In the genomic region with DNA sequence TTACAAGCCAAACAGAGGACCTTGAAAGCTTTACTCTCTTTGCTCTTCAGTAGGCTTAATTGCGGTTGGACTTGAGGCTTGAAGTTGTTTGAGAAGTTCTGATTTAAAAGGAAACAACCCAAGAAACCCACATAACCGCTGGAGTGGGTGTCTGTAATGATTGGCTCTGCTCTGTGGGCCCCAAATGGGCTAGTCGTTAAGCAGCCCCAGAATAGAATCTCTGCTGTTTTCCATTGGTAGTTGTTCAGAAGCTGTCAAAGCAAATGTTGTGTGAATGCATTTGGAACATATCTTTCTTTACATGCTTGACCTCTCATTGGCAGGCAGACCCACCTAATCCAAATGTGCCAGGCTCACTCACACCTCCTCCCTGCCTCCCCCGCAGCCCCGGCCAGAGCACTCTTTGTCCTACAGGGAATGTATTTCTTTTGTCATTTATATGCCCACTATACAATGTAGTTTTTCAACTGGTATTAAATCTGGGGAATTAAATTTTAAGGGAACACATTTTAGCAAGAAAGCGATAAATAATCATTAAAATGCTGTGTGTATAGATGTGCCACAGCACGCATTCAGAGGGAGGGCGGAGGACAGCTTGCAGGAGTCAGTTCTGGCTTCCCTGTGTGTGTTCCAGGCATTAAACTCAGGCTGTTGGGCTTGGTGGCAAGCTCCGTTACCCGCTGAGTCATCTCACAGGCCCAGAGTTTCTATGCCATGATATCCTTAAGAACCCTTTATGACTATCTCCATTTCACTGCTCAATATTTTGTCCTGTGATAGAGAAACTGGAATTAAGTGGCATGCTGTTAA, we compare ENCODE assay signal across 23 mouse cellular contexts.
DNase-seq lines count a peak whose midpoint lies in the region; ATAC-seq lines count a peak whose summit lies in the region.
"Had no signal": no experiment of that assay in that cellular context is flagged by ENCODE, and none has a peak within 500 bp of the region (broad histone marks: within the 10 kb centered on the region; RNA-seq: fewer than 3 reads in every experiment).

No protein-coding gene starts in this region.

- peaks cover 9% of the 10 kb centered on the region; the same call in 1 of the 2 replicates for H3K4me1 ChIP-seq in forebrain, embryonic 15.5 days
- H3K4me1 ChIP-seq in forebrain, embryonic 11.5 days (replicated peaks; ENCODE audit: control insufficient read depth, insufficient read depth, low read length): no peaks in the 10 kb centered on the region; the same call in 1 of the 2 replicates
- H3K4me1 ChIP-seq in neural tube, embryonic 14.5 days (ENCODE audit: control insufficient read depth, insufficient read depth, low read length): no peaks in the 10 kb centered on the region
- H3K4me1 ChIP-seq: embryonic facial prominence, embryonic 13.5 days; heart, embryonic 13.5 days; hindbrain, embryonic 12.5 days had no signal

- no peak overlapping the region for H3K27ac ChIP-seq in forebrain, embryonic 15.5 days (replicated peaks)
- H3K27ac ChIP-seq in forebrain, embryonic 11.5 days (ENCODE audit: low read depth, low read length): no peak overlapping the region
- no peak overlapping the region for H3K27ac ChIP-seq in neural tube, embryonic 14.5 days (ENCODE audit: low read depth, low read length)
- H3K27ac ChIP-seq: embryonic facial prominence, embryonic 13.5 days; gastrocnemius, adult 2 months; heart, embryonic 13.5 days; hindbrain, embryonic 12.5 days had no signal

- 29% methylated on average over 10 of the region's 10 CpGs for WGBS in forebrain, embryonic 15.5 days
- 49% methylated on average over 10 of the region's 10 CpGs for WGBS in forebrain, embryonic 11.5 days
- 64% methylated on average over 10 of the region's 10 CpGs for WGBS in neural tube, embryonic 14.5 days

- H3K4me3 ChIP-seq in forebrain, embryonic 15.5 days: no peak overlapping the region
- no peak overlapping the region for H3K4me3 ChIP-seq in forebrain, embryonic 11.5 days (ENCODE audit: low read depth, low read length)
- H3K4me3 ChIP-seq in neural tube, embryonic 14.5 days (ENCODE audit: low read depth, low read length): no peak overlapping the region
- H3K4me3 ChIP-seq: embryonic facial prominence, embryonic 13.5 days; gastrocnemius, adult 2 months; heart, embryonic 13.5 days; hindbrain, embryonic 12.5 days had no signal

- H3K9ac ChIP-seq in forebrain, embryonic 15.5 days (replicated peaks): no peak overlapping the region
- no peak overlapping the region for H3K9ac ChIP-seq in forebrain, embryonic 11.5 days (ENCODE audit: low read length)
- no peak overlapping the region for H3K9ac ChIP-seq in neural tube, embryonic 14.5 days (replicated peaks; ENCODE audit: low read depth, low read length)
- H3K9ac ChIP-seq: embryonic facial prominence, embryonic 13.5 days; heart, embryonic 13.5 days; hindbrain, embryonic 12.5 days had no signal

- H3K27me3 ChIP-seq in forebrain, embryonic 15.5 days: no peaks in the 10 kb centered on the region
- H3K27me3 ChIP-seq in forebrain, embryonic 11.5 days (ENCODE audit: control insufficient read depth, insufficient read depth, low read length): no peaks in the 10 kb centered on the region
- H3K27me3 ChIP-seq in neural tube, embryonic 14.5 days (ENCODE audit: control insufficient read depth, insufficient read depth, low read length): no peaks in the 10 kb centered on the region
- H3K27me3 ChIP-seq: CH12.LX; embryonic facial prominence, embryonic 13.5 days; heart, embryonic 13.5 days; hindbrain, embryonic 12.5 days had no signal

- H3K9me3 ChIP-seq in forebrain, embryonic 15.5 days: no peaks in the 10 kb centered on the region
- H3K9me3 ChIP-seq in forebrain, embryonic 11.5 days (ENCODE audit: control insufficient read depth, low read length): no peaks in the 10 kb centered on the region
- H3K9me3 ChIP-seq in neural tube, embryonic 14.5 days (ENCODE audit: control insufficient read depth, low read length): no peaks in the 10 kb centered on the region
- H3K9me3 ChIP-seq: embryonic facial prominence, embryonic 13.5 days; hindbrain, embryonic 12.5 days had no signal

- H3K4me2 ChIP-seq in forebrain, embryonic 15.5 days (replicated peaks): no peak overlapping the region
- no peak overlapping the region for H3K4me2 ChIP-seq in forebrain, embryonic 11.5 days (ENCODE audit: low read depth, low read length, severe bottlenecking)
- H3K4me2 ChIP-seq in neural tube, embryonic 14.5 days (ENCODE audit: low read depth, low read length): no peak overlapping the region
- H3K4me2 ChIP-seq: embryonic facial prominence, embryonic 13.5 days; heart, embryonic 13.5 days; hindbrain, embryonic 12.5 days had no signal

- no peak for ATAC-seq in cerebellum, adult (ENCODE audit: insufficient number of reproducible peaks, low FRiP score, low TSS enrichment)
- peak; percentile 77 for ATAC-seq in forebrain, embryonic 15.5 days (replicated peaks)
- ATAC-seq in forebrain, embryonic 11.5 days (replicated peaks; ENCODE audit: low FRiP score): no peak
- peak; percentile 60; the same call in 1 of the 2 replicates for ATAC-seq in neural tube, embryonic 14.5 days (ENCODE audit: low read depth)
- ATAC-seq: hindbrain, embryonic 16.5 days; inflammation-experienced regulatory T-cells, adult 6 months; intestine, postnatal 0 days had no signal

- DNase-seq in cerebellum, postnatal 14 days: peak; percentile 14 to 29
- no peak for DNase-seq in forebrain, embryonic 11.5 days (ENCODE audit: low spot score)
- DNase-seq in neural tube, embryonic 10.5 days (ENCODE audit: extremely low spot score, low spot score): no peak
- no peak for DNase-seq in Muller cell, postnatal 12 days (ENCODE audit: inconsistent ontology term)
- DNase-seq in MN1 (ENCODE audit: low spot score): no peak
- DNase-seq: adrenal gland, adult 8-10 months; adrenal gland, postnatal 36 days; cerebellum, adult 18-20 months; cerebellum, adult 9-11 months; gastrocnemius, adult 2 months; gastrocnemius, postnatal 25 days; heart, postnatal 4 days; kidney, adult 8-10 months had no signal

- H3K36me3 ChIP-seq in forebrain, embryonic 15.5 days: no peaks in the 10 kb centered on the region
- H3K36me3 ChIP-seq in forebrain, embryonic 11.5 days (ENCODE audit: control insufficient read depth, insufficient read depth, low read length): no peaks in the 10 kb centered on the region
- no peaks in the 10 kb centered on the region for H3K36me3 ChIP-seq in neural tube, embryonic 14.5 days (ENCODE audit: control insufficient read depth, insufficient read depth, low read length)
- H3K36me3 ChIP-seq: embryonic facial prominence, embryonic 13.5 days; heart, embryonic 13.5 days; hindbrain, embryonic 12.5 days had no signal

Comparison
In these comparisons a context has a peak if more than half of its experiments do, and no peak if none do; other contexts are left out.
1. ATAC-seq: peak in forebrain, embryonic 15.5 days (single experiment) and neural tube, embryonic 14.5 days (single experiment); none in cerebellum, adult (single experiment) and forebrain, embryonic 11.5 days (single experiment).
2. DNase-seq: peak in cerebellum, postnatal 14 days (2 of 2); none in forebrain, embryonic 11.5 days (single experiment), neural tube, embryonic 10.5 days (single experiment), Muller cell, postnatal 12 days (single experiment) and MN1 (single experiment).